Mouse (Mus musculus): Measurements from ENCODE around the gene Zbtb8a.

Zbtb8a gene

GRCm38 (mm10) chr4:129376961-129377545 is 863 bp downstream of the Zbtb8a start:
- under 1% methylated on average over 68 of the region's 68 CpGs for WGBS

DNA sequence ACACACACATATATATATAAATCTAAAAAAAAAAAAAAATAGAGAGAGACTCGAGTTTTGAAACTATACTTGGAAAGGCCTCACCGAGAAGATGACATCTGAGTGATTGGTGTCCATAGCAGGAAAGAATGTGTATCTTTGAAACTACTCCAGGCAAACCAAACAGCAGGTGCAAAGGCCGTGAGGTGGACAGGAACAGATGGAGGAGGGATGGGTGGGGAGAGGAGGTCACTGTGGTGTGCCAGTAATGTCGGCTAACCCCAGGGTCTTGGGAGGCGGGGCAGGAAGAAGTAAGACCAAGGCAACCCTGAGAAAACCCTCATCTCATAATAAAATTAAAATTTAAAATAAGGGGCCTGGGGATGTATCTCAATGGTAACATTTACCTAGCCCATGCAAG is 2.1 kb downstream of the Zbtb8a start:
- 83% methylated on average over 5 of the region's 5 CpGs for WGBS

DNA sequence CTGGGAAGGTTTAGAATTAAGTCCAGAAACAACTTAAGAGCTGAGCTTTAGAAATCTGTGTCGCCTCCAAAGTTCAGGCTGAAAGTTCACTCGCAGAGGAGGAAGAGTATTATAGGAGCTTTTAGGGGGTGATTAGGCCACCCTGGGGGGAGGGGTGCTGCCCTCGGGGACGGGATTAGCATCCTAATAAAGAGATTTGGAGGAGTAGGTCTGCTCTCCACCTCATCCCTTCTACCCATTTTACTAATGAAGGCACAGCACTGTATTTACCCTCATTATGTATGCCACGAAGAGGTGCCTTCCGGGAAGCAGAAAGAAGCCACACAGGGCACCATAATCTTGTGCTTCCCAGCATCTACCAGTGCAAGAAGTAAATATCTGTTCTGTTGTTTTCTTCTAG is 2.9 kb downstream of the Zbtb8a start:
- 62% methylated on average over 6 of the region's 6 CpGs for WGBS

GRCm38 (mm10) chr4:129374219-129374755 is 3.6 kb downstream of the Zbtb8a start:
- WGBS: 59% methylated on average over 11 of the region's 11 CpGs

DNA sequence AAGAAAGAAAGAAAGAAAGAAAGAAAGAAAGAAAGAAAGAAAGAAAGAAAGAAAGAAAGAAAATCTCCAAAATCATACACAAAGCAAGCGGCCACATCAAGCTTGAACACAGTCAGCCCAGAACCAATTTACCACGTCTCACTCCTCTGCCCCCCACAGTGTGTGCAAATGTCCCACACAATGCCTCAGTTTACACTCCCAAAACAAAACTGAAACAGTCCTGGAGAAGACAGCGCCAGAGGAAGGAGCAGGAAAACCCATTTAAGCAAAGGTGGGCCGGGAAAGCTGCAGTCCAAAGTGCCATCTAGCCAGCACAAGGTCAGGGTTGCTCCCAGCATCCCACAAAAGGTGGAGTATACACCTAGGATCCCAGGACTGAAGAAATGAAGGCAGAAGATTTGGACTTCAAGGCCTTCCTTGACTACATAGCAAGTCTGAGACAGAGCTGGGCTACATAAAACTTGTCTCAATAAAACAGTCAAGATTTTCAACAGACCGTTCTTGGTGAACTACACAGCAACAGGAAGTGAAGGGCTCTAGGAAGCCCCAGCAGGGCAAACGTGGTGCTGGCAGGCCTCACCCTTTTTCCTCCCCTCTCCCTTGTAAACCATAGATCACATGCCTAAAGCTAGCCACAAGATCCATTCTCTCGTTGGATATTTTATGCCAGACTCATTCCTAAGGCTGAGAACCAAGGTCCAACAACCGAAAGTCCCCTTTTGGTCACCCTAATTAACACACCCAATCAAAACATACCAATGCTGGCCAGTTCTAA is 4.5 kb downstream of the Zbtb8a start:
- 69% methylated on average over 8 of the region's 8 CpGs for WGBS

- 93% methylated on average over 3 of the region's 3 CpGs for WGBS
These were observed 6.5 kb downstream of the Zbtb8a start for GRCm38 (mm10) chr4:129371391-129371790.

DNA sequence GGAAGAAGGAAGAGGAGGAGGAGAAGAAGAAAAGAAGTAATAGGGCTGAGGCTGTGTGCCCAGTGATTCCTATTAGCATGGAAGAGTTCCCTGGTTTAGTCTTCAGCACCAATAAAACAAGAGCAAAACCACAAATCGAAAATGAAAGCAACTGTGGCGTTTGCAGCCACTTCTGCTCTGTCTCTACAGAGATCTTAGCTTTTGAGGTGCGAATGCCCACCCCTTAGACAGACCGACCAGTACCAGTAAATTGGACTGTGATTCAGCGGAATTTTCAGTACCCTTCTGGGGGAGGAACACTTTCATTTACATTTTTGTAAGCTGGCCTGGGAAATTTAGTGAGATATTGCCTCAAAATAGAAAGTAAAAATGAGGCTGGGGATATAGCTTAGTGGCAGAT is 12.7 kb downstream of the Zbtb8a start:
- 73% methylated on average over 5 of the region's 5 CpGs for WGBS

GRCm38 (mm10) chr4:129364379-129364778 is 13.5 kb downstream of the Zbtb8a start:
- WGBS: 81% methylated on average over 3 of the region's 3 CpGs

DNA sequence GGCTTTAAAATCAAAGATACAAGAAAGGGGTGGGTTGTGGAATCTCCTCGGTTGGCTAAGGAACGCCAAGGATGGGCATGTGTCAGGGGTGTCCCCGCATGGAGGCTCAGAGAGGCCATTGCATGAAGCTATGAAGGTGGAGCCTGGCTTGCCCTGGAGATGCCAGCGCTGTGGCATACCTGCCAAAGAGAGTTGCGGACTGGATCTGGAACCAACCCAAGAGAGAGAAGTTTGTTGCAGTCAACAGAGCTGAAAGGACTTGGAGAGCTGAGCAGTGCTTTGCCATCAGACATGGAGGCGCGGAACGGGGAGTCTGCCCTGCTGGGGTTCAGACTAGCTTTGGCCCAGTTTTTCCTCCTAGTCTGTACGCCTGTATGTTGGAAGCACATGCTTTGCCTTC is 14.5 kb downstream of the Zbtb8a start:
- WGBS: 88% methylated on average over 9 of the region's 9 CpGs

- 85% methylated on average over 5 of the region's 5 CpGs for WGBS
These were observed 15.1 kb downstream of the Zbtb8a start for GRCm38 (mm10) chr4:129362771-129363170.

- WGBS: 92% methylated on average over 3 of the region's 3 CpGs
These were observed 15.7 kb downstream of the Zbtb8a start for GRCm38 (mm10) chr4:129362238-129362637.

DNA sequence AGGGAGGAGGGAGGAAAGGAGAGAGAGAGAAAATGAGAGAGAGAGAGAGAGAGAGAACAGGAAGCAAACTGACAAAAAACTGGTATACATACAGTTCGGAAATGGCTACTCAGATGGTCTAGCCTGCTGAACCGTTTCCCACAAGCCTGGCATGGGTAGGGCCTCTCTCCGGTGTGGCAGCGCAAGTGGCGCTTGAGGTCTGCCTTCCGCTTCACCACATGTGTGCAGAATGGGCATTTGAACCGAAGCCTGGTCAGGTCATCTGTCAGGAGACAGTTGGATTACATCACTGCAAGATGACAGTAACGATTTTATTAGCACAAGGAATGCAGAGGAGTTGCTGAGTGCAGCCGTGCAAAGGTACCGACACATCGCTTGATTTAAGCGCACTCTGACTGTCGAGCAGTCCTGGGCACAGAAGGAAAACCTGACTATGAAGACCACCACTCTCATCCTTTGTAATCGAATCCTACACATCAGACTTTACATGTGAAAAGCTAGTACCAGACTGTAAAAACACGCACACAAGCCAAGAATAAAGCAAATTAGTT is 20.2 kb downstream of the Zbtb8a start:
- WGBS: 88% methylated on average over 15 of the region's 15 CpGs

DNA sequence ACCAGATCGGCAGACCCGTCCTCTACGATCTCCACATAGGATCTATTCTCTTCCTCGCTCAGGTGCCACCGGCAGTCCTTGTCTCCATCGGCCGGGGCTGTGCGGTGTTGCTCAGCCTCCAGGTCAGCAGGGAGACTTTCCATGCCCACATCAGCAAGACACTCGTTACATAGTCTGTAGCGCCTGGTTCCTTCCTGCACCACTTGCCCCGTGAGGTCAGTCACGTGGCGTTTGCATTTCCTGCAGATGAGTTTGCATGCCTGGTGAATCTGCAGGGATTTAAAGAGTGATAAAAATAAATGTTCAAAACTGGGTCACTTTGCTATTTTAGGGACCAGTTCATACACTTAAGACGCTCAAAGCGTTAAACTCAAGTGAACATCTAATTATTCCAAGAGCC is 23.7 kb downstream of the Zbtb8a start:
- 60% methylated on average over 15 of the region's 15 CpGs for WGBS

GRCm38 (mm10) chr4:129353176-129353575 is 24.7 kb downstream of the Zbtb8a start:
- WGBS: 93% methylated on average over 12 of the region's 12 CpGs

- 34% methylated on average over 6 of the region's 6 CpGs for WGBS
These were observed 26.8 kb downstream of the Zbtb8a start for GRCm38 (mm10) chr4:129351111-129351510.

DNA sequence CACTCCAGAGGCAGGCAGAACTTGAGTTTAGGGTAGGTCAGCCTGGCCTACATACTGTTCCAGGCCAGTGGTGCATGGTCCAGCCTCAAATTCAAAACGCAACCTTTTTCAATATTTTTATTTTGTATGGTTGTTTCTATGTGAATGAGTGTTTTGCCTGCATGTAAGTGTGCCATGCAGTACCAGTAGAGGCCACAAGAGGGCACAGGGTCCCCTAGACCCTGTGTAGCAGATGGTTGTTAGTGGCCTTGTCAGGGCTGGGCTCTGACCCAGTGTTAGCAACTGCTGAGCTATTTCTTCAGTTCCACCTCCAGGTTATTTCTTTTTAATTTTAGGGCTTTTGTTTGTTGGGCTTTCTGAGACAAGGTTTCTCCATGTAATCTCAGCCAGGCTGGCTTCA is 27.3 kb downstream of the Zbtb8a start:
- WGBS: 16% methylated on average over 1 of the region's 1 CpGs

GRCm38 (mm10) chr4:129346481-129347154 is 31.3 kb downstream of the Zbtb8a start:
- WGBS: 45% methylated on average over 15 of the region's 15 CpGs

- 92% methylated on average over 2 of the region's 2 CpGs for WGBS
These were observed 35.2 kb downstream of the Zbtb8a start for GRCm38 (mm10) chr4:129342705-129343104.

DNA sequence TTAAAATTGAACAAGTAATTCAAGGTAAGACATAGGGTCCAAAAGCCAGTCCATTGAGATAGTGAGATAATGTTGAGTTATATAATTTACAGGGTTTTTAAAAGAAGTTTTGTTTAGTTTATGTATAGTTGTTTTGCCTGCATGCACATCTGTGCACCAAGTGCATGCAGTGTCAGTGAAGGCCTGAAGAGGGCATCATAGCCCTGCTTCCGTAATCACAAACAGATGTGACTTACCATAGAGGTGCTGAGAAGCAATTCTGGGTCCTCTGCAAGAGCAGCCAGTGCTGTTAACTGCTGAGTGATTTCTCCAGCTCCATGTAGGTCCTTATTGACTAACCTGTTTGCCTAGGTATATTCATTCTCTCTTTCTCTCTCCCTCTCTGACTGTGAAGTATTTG is 36.0 kb downstream of the Zbtb8a start:
- WGBS: 83% methylated on average over 1 of the region's 1 CpGs

DNA sequence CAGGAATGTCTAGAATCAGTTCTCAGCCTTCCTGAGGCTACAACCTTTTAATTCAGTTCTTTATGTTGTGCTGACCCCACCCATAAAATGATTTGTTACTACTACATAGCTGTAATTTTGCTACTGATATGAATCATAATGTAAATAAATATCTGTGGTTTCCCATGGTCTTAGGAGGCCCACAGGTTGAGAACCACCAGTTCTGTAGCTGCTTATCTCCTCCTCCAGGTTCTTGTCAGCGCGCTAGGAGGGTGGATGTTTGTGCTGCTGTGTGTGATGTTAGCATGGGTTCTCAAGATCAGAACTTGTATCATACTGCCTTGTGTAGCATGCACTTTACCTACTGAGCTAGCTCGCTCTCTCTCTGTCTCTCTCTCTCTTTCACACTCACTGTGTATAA is 38.2 kb downstream of the Zbtb8a start:
- 97% methylated on average over 3 of the region's 3 CpGs for WGBS

DNA sequence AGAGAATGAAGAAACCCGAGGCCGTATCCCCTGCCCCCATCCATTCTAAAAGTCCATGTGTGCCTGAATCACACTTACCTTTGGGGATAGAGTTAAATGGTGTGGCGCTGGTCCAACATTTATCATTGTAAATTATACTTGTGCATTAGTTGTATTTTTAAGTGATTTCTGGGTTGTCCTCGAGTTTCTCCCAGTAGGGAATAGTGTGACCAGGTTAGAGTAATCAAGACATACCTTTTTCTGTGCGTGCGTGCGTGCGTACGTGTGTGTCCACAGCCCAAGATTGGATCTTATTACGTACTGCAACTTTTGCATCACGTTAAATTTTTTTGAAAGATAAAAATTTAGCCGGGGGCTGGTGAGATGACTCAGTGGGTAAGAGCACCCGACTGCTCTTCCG is 41.6 kb downstream of the Zbtb8a start:
- 42% methylated on average over 14 of the region's 14 CpGs for WGBS

Measured in cerebral cortex, adult 2 months (tissue).